Mouse (Mus musculus) MEL (cell line): ENCODE data around the gene Hpse.

Experiments used
- CHD1 ChIP-seq: IDR thresholded peaks from 2 replicates; pipeline ENCODE4 v1.6.1; 2012; ENCODE audit warnings: low read depth, mild to moderate bottlenecking, inconsistent platforms, low read length, improper control_type of control experiment
- CHD2 ChIP-seq: IDR thresholded peaks from 2 replicates; pipeline ENCODE4 v1.6.1; 2011; ENCODE audit warnings: low read length, improper control_type of control experiment
- CTCF ChIP-seq, 3 experiments: IDR thresholded peaks in 2 of 3; conservative IDR thresholded peaks in 1 of 3; 2 replicates each; pipeline ENCODE4 v1.5.1; 2011 to 2012; ENCODE audit warnings: low read length in 3 of 3, low read depth in 2 of 3, mild to moderate bottlenecking in 2 of 3, improper control_type of control experiment in 1 of 3, inconsistent platforms in 1 of 3, mixed read lengths in 1 of 3, moderate library complexity in 1 of 3; ENCODE audit not compliant: control insufficient read depth in 1 of 3, insufficient read depth in 1 of 3, poor library complexity in 1 of 3, severe bottlenecking in 1 of 3
- EP300 ChIP-seq, 2 experiments: IDR thresholded peaks; 2 replicates each; pipeline ENCODE4 v1.6.1; 2011; ENCODE audit warnings: improper control_type of control experiment in 2 of 2, low read length in 2 of 2, low read depth in 1 of 2, mild to moderate bottlenecking in 1 of 2
- GATA1 ChIP-seq: IDR thresholded peaks from 2 replicates; pipeline ENCODE4 v1.6.1; 2011; ENCODE audit warnings: low read depth, low read length, improper control_type of control experiment
- HCFC1 ChIP-seq: IDR thresholded peaks from 2 replicates; pipeline ENCODE4 v1.6.1; 2012; ENCODE audit warnings: low read depth, mild to moderate bottlenecking, inconsistent platforms, low read length, improper control_type of control experiment, moderate library complexity
- POLR2A ChIP-seq, 2 experiments: IDR thresholded peaks; 2 replicates each; pipeline ENCODE4 v1.6.1; 2011 to 2012; ENCODE audit warnings: low read length in 2 of 2, mild to moderate bottlenecking in 2 of 2, control low read depth in 1 of 2, improper control_type of control experiment in 1 of 2, low read depth in 1 of 2, moderate library complexity in 1 of 2; ENCODE audit not compliant: control insufficient read depth in 1 of 2, insufficient read depth in 1 of 2, poor library complexity in 1 of 2
- RCOR1 ChIP-seq: IDR thresholded peaks from 2 replicates; pipeline ENCODE4 v1.6.1; 2012; ENCODE audit warnings: low read depth, mild to moderate bottlenecking, inconsistent platforms, low read length, improper control_type of control experiment
- USF2 ChIP-seq, 2 experiments: IDR thresholded peaks; 2 replicates each; pipeline ENCODE4 v1.6.1; 2011 to 2012; ENCODE audit warnings: improper control_type of control experiment in 2 of 2, low read length in 2 of 2, borderline replicate concordance in 1 of 2, inconsistent platforms in 1 of 2, low read depth in 1 of 2, mild to moderate bottlenecking in 1 of 2; ENCODE audit not compliant: insufficient read depth in 1 of 2

DNA sequence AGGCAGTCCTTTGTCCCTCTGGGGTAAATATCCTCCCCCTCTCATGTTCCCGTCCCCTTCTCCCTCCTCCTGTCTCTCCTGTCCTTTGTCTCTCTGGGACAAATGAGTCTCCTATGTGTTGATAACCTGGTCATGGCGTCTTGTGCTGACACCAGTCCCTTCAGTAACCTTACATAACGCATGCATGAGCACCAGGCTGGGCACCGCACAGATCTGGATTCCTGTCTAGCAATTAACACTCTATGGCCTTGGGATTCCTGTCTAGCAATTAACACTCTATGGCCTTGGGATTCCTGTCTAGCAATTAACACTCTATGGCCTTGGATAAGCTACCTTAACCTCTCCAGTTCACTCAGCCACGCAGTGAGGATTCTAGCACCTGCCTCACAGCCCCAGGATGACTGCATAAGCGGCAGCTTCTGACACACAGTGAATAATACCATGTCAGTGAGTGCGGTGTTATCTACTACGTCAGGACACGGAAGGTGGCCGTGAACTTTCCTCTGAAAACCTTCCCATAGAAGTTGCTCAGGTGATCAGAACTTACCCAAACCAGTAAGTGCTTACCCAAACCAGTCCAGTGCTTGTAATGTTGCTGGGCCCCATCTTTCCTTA, 40.6 kb upstream of the Hpse start:
- TF ChIP-seq CHD1 (no peak), GATA1 (no peak), HCFC1 (no peak), CTCF (IDR thresholded peaks at IDR 0.05 in 2 of 3, conservative IDR thresholded peaks at IDR 0.05 in 1 of 3; ENCODE audit: control insufficient read depth in 1 of 3, insufficient read depth in 1 of 3, low read depth in 2 of 3, low read length in 3 of 3, poor library complexity in 1 of 3, severe bottlenecking in 1 of 3) (no peak), RCOR1 (no peak), CHD2 (no peak), EP300 (IDR thresholded peaks at IDR 0.05; ENCODE audit: low read depth in 1 of 2, low read length in 2 of 2) (no peak), POLR2A (IDR thresholded peaks at IDR 0.05; ENCODE audit: control insufficient read depth in 1 of 2, insufficient read depth in 1 of 2, low read depth in 1 of 2, low read length in 2 of 2, poor library complexity in 1 of 2) (no peak), USF2 (IDR thresholded peaks at IDR 0.05; ENCODE audit: borderline replicate concordance in 1 of 2, insufficient read depth in 1 of 2, low read depth in 1 of 2, low read length in 2 of 2) (no peak)
